Mouse (Mus musculus): Measurements from ENCODE around the gene Afp. TPM values are rescaled to one million over a fixed set of nuclear protein-coding genes. Genes with fewer than 3 reads are reported as not detected.

Gene Afp
- total RNA-seq, 2 experiments from 2014 or later: not detected

GRCm38 (mm10) chr5:90507411-90507949, 16.9 kb downstream of the Afp start:
- no peak for DNase-seq

- DNase-seq: no peak
Measured at GRCm38 (mm10) chr5:90509828-90510592, 19.5 kb downstream of the Afp start.

GRCm38 (mm10) chr5:90512288-90512955, 21.9 kb downstream of the Afp start:
- peak in 1 of 2 experiments; percentile 3 for DNase-seq

- no peak for DNase-seq
Measured at GRCm38 (mm10) chr5:90515561-90515960, 25.0 kb downstream of the Afp start.

GRCm38 (mm10) chr5:90518356-90519100, 28.0 kb downstream of the Afp start, which contains the start of gene Afm:
TSS of gene Afm (plus strand) at chr5:90518932.
- no peak for DNase-seq

- no peak for DNase-seq
Measured at GRCm38 (mm10) chr5:90551191-90551590, 60.7 kb downstream of the Afp start.

GRCm38 (mm10) chr5:90556052-90556451, 65.5 kb downstream of the Afp start:
- no peak for DNase-seq

Other genes with a start within 250 kb of the Afp start
- 100 to 1,000 TPM; 106 to 117 TPM for gene Ankrd17, start 124.2 kb upstream of the Afp start, total RNA-seq (2021)
- gene Gm9958, start 123.5 kb upstream of the Afp start, total RNA-seq (2021): 1 to 10 TPM; 2.1 to 2.6 TPM
- gene Alb, start 29.8 kb upstream of the Afp start, total RNA-seq (2021): not detected
- not detected for gene Afm, start 28.2 kb downstream of the Afp start, total RNA-seq (2021)
- not detected for gene 5830473C10Rik, start 70.4 kb downstream of the Afp start, total RNA-seq (2021)
- under 1 TPM; 0.45 to 0.48 TPM for gene Rassf6, start 149.9 kb downstream of the Afp start, total RNA-seq (2021)

Data from layer of hippocampus, postnatal 36 days (tissue).